Mouse (Mus musculus) 416B (cell line): ENCODE measurements at regions not wholly inside any gene's neighbourhood (a gene's known extent, or its start where the extent isn't known, plus 50 kb on each side); places are given as distances from the start of the nearest gene placed in this dataset.

ENCODE experiments used
- DNase-seq: peaks from one replicate; pipeline ENCODE4 v3.0.0; 2011; ENCODE audit warnings: low read depth

DNA sequence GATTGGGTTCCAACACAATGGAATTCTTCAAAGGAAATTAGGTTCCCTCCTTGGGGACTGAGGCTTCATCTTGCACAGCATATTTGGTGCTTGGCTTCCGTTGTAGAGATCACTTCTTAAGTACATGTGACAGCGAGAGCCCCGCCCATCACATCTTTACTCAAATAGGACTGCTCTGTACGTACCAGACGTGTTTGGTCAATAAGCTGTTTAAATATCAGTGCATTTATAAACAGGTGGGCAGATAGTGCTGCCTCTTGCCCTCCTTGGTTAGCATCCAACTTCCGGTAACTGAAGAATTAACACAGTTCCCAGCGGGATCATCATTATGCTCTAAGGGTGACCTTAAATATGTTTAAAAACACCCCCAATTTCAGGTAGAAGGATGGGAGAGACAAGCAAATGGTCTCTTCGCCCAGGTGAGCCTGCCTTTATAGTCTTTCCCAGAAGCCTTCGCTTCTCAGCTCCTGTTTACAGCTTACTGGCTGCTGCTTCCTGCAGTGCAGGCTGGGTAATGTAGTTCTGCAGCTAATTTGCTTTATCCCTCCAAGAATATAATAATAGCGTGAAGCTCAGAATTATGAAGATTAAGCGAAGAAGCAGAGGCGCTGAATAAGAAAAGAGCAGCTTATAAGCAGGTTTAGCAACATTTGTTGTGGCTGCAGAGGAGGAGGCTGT lies 242.1 kb downstream of the Foxo1 start:
- no peak for DNase-seq

DNA sequence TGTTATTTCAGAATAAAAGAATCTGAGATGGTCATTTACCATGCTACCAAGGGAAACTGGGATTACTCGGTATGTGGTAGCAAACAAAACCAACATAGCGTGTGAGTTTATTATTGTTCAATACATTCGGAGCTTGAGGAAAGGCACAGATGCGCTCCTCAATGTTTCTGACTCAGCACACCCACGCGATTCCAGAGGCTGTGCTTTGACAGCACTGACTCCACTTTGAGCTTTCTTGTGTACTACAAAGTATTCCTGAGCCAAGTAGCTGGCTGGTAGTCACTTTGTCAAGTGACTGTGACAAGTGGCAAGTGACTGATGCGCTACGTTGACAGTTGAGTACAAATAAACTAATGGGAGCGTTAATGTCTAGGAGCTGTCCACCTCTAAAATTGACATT lies 235.8 kb downstream of the Foxo1 start:
- DNase-seq: no peak

DNA sequence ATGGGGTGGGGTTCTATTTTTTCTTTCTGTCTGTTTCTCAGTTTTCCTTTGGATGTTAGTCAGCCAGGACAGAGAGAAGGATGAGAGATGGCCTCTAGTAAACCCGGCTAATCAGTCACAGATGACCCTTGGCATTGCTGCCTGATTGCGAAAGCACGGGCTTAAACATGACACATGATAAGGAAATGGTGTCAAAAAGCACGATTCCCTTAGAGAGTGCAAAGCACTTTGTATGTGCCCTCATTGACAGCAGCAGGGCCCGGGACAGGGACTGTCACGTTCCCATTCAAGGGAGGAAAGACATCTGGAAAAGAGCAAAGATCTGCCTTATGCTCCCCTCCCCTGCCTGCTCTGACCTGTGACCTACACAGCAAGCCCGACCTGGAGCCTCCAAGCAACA lies 234.1 kb downstream of the Foxo1 start:
- DNase-seq: peak; percentile 54

DNA sequence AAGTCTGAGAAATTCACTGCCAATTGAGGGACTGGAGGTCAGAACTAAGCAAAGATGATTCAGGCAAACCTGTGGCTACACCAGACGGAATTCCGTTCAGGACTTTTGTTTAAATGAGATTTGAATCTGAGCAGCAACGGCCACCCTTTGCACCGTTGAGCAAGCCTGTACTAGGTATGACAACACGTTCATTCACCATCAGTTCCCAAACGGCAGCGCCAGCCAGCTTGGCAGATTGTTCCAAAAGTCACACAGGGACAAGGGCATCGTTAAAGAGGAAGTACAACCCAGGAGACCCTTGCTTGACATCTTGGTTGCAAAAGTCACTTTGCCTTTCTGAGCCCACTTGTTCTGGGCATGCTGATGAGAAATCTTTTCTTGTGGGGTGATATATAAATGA lies 233.5 kb downstream of the Foxo1 start:
- DNase-seq: no peak

DNA sequence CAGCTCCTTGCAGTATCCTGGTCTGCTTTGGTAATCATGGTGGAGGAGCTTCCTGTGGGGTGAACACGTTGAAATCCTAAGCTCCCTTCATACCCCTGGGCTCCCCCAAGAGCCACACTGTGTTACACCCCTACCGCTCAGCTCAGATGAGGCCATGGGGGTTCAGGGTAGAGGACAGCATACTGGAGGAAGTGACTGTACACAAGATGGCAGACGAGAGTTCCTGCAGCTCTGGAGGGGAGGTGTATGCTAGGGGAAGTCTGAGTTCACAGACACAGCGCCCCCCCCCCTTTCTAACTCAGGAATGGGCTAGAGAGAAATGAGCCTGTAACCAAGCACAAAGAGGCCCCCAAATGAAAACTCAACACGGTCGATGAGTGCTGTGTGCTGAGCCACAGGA lies 231.9 kb downstream of the Foxo1 start:
- DNase-seq: peak; percentile 6

DNA sequence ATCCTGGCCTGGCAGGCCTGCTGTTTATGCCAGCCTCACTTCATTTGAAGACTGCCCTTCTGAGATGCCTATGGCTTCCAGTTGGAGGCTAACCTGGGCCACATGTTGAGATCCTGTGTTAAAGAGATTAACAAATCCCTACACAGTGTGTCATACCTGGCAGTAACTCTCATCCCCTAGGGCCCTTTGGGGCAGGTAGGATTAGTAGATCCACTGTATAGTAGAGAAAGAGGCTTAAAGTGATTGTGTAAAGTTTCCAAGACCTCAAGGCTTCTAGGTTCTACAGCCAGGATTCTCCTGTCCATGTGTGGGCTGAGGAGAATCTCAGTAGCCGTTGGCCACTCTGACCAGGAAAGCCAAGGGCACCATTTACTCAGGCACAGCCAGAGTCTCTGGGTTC lies 231.4 kb downstream of the Foxo1 start:
- no peak for DNase-seq

DNA sequence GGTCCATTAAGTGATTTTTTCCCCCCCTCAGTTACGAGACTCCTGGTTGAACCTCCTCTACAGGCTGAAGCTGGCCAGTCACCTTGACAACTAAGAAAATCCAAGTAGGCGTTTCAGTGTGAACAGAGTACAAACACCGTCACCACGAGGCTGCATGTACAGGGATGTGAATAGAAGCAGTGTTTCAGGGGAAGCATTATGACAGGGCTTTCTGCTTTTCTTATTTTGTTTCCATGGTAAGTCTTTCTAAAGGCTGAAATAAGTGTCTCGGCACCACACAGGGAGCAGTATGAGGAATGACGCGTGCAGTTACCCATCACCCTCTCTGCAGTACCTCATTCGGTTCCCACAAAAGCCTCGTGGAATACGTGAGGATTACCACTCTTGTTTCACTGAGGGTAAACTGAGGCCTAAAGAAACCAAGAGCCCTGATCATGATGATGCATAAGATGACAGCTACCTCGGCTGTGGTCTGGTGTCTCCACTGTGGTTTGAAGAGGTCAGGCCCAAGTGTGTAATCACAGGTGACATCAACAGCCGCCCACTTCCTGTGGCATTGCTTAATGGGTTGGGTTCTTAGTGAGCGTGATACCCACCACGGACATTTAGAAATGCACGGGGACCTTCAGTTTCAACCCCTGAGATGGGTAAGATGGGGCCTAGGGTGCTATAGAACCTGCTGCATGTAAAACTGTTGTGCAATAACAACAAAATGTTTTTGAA lies 230.5 kb downstream of the Foxo1 start:
- DNase-seq: peak; percentile 47

DNA sequence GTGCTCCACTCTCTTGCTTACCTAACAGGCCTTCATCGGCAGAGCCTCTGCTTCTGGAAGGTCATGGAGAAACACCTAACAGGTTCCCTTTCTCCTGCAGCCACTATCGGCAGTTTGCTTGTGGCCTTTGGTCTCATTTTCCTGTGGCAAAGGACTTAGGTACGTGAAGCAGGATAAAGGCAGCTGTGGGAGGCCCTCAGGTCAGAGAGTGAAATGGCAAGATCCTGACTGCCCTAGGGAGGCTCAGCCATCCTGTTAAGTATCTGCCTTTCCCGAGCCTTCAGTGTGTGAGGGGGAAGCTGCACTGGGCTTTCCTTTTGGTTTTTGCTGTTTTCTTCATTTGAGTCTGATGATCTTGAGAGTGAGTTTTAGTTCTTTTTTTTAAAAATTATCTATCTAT lies 228.8 kb downstream of the Foxo1 start:
- no peak for DNase-seq

DNA sequence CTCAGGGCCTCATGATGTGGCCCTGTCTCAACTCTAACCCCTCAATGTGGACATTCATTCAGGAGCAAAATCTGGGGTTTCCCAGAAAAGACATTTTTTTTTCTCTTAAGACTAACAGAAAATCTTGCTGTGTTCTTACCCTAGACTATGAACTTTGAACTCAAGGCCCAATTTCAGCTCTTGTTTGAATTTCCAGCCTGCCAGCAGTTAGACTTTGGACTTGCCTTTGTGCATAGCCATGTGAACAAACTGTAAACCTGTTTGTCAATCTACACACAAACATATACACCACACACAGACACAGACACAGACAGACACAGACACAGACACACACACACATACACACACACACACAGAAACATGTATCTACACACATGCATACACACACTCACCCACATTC lies 227.3 kb downstream of the Foxo1 start:
- DNase-seq: no peak

DNA sequence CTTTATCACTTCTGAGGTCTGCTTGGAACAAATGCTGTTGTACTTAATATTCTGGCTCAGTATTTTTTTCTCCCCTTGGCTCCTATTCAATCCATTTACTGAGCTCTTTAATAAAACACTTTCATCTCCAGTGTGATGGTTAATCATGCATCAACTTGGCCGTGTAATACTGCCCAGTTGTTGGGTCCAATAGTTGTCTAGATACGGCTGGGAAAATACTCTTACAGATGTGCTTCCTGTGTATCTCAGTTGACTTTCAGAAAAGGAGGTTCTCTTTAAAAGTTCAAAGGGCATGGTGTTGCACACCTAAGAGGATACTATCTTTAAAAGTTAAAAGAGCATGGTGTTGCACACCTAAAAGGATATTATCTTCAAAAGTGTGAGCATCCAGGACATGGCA lies 226.8 kb downstream of the Foxo1 start:
- no peak for DNase-seq

DNA sequence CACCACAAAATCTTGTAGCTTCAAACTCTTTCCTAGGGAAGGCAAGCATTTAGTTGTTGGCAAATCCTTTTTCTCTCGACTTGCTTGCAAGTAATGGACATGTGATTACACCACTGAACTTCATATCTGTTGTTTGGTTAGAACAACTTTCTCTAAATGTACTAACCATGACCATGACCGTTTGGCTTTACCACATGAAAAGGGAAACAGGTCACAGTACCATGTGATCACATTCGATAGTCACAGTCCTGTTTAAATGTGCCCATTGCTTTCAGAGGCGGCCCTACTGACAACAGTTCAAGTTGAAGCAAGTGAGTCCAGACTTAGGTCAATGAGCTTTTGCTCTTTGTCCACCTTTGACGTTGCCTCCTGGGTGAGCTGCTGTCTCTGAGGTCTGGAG lies 211.1 kb downstream of the Foxo1 start:
- DNase-seq: no peak

DNA sequence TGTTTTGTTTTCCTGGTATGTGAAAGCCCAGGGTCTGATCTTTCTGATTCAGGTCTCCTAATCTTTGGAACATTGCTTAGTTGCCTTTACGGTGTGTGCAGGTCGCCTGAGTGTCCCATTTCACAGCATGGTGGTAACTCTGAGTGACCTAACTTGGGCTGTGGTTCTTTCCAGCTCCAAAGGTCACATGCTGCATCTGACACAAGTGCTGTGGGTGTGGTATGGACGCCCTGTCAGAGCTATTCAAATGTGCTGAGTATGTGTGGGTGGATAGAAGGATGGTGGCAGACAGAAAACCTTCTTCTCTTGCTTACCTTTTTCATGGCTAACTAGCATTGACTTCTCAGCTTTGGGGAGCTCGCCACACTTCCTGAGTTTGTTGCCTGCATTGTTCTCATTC lies 201.8 kb downstream of the Foxo1 start:
- DNase-seq: peak; percentile 58

DNA sequence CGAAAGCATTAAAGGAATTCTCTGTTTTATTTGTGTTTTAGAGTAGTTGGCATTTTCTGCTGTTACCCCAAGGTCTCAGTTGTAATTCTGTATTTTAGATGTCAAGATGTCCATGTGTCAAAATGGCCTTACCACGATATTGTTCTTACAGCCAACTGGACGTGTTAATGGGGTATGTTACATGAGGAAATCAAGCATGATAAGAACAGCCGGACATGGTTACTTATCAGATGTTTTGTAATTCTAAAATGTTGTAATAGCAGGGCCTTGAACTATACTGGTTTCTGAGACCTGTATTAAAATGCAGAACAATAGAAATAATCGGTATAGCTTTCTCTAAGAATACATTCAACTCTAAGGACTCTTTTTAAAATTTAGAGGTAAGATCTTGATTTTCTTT lies 201.3 kb downstream of the Foxo1 start:
- peak; percentile 72 for DNase-seq

DNA sequence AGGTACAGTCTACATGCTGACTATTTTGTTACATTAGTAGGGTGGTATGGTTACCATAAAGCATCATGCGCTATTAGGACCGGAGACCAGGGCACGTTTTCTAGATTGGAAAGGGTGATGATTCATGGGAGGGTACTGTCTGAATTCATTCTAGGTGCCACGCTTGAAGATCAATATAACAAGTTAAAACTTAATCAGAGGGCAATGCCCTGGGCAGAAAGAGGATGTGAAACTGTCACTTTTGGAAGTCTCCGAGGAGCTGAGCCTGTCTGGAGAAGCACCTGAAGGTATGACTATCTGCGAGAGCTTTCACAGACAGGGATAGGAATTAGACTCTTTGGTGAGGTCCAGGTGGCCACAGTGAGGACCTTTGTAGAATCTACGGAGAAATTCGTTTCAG lies 200.2 kb downstream of the Foxo1 start:
- DNase-seq: no peak

DNA sequence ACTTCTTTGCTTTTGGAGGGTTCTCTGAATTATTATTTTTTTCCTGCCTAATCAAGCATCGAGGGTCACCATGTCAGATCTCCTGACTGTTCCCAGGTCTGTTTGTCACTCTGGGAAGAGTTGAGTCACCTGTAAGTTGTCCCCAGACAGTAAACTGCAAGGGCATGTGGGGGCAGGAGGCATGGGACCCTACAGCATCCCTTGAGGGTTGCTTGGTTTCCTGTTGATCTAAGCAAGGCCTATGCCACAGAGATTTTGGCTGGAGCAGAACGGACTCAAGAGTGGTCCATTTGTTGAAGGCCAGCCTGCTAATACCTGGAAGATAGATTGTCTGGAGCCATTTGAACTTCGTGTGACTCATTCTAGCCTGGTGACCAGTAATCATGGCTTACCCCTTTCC lies 199.7 kb downstream of the Foxo1 start:
- peak; percentile 23 for DNase-seq

DNA sequence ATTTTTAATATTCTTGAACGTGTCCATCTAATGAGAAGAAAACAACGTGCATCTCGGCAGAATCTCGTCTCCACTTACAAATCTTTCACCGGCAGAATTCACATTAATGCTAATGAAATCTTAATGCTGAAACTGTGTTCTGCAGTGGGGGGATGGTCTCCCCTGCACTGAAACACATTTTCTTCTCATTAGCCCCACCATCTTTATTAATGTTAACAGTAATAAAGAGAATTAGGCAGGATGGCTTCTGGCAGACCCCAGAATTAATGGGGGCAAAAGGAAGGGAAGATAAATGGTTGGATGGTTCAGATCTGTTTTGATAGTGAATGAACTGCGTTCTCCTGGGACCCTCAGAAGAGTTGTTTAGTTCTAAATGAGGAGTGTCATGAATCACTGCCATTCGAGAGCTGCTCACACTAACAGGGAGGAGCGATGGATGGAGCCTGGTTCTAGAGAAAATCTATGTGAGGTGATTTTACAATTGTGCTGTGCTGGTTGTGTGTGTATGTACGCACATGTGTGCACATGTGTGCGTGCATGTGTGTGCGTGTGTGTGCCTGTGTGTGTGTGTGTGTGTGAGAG lies 198.9 kb downstream of the Foxo1 start:
- DNase-seq: no peak

DNA sequence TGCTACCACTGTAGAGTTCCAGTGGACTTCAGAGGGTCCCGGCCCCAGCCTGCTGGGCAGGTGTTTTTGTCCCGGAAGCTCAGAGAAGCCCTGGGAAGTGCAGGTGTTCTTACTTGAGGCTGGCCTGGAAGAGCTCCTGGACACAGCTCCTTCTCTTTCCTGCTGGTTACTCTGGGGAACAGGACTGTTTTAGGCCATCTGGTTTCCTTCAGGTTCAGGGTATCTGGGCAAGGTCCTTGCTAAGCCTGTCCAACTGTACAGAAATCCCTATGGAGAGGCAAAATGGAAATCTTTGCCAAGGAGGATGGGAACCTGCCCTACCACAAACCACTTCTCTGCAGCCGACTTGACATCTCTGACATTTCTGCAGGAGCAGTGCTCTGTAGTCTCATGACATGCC lies 198.4 kb downstream of the Foxo1 start:
- DNase-seq: no peak

DNA sequence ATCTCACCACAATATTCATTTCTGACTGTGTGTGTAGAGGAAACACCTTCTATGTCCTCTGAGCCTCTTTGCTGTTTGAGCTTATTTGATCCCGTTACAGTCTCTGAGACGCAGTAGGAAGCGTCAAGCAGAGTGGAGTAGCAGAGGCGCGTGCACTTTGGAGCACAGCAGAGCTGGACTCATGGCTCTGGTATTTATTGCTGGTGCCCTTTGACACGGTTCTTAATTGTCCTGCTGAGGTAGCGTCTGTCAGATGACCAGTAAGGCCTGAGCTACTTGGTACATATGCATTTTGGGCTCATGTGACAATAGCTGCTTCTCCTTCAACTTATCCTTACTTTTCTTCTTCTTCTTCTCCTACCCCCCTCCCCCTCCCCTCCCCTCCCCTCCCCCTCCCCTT lies 195.8 kb downstream of the Foxo1 start:
- DNase-seq: no peak

DNA sequence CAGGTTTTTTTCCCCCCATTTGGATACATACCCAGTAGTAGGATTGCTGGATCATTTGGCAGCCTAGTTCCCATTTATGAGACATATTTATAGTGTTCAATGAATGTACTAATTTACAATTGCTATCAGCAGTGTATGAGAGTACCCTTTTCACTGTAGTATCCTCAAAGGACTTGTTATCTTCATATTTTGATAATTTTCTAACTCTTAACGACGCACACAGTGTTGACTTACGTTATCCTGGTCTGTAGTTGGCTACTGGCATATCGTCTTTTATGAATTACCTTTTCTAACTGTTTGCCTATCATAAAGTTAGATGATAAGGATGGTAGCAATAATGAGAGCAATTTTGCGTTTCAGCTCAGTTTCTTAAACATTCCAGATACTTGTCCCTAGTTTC lies 186.8 kb downstream of the Foxo1 start:
- DNase-seq: no peak

DNA sequence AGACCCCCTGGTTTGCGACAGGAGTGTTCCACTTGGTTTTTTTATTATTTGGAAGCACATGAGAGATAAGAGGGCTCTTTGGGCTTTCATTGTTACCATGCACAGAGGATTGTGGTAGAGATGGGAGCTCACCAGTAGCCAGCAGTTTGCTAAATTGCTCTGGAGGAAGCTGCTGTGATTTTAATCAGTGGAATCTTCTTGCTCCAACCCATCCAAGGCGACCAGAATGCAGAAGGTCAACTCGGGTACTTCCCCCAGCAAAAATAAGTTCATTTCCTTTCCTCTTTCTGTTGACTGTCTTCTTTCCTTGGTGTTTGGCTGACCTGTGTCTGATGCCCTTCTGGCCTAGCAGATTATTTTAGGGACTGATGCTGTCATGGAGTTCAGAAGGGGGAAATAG lies 184.9 kb downstream of the Foxo1 start:
- DNase-seq: no peak

DNA sequence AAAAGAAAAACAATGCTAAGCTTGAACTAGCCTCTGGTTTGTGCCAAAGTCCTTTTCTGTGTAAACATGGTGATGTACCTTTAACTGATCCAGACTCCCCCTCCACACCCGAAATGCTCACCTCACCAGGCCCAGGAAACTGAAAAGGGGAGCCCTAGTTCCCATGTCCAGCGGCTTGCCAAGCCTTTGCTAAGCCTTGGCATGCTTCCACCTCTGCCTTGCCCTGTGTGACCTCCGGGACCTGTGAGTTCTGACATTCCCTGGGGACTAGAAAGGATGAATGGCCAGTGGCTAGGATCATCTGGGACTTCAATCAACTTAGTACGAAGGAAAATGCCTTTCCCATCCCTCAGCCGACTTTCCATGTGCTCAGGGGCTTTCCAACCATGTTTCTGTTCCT lies 184.2 kb downstream of the Foxo1 start:
- DNase-seq: no peak

DNA sequence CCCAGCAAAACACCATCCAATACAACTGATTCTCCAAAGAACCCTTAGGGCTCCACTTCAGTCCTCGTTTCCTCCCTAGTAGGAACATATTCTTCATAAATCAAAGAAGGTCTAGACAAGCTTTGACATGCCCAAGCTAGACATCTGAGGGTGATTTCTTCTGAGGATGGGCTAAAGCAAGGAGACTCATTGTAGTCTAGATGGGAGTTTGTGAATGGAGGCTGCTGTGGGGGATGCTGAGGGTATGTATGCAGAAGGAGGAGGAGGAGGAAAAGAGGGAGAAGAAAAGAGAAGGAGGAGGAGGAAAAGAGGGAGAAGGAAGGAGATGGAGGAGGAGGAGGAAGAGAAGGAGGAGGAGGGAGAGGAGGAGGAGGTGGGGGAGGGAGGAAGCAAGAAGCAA lies 178.9 kb downstream of the Foxo1 start:
- no peak for DNase-seq

DNA sequence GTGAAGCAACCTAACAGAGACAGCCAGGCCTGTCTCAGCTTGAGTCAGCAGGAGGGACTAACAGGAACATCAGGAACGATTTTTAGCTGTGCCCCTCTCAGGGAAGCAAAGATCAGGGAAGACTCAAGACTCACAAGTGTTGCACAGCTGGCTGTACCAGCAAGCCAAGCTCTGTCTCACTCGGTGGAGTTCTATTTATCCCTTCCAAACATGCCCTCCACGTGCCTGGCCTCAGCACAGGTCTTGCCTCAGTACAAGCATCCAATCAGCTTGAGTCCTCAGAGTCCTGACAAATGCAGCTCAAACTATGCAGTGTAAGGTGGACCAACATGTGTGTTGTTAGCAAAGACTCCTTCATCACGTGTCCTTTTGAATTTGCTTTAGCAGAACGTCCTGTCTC lies 178.4 kb downstream of the Foxo1 start:
- no peak for DNase-seq
